Mouse (Mus musculus): Measurements from ENCODE around the gene Tcf20.

DNA sequence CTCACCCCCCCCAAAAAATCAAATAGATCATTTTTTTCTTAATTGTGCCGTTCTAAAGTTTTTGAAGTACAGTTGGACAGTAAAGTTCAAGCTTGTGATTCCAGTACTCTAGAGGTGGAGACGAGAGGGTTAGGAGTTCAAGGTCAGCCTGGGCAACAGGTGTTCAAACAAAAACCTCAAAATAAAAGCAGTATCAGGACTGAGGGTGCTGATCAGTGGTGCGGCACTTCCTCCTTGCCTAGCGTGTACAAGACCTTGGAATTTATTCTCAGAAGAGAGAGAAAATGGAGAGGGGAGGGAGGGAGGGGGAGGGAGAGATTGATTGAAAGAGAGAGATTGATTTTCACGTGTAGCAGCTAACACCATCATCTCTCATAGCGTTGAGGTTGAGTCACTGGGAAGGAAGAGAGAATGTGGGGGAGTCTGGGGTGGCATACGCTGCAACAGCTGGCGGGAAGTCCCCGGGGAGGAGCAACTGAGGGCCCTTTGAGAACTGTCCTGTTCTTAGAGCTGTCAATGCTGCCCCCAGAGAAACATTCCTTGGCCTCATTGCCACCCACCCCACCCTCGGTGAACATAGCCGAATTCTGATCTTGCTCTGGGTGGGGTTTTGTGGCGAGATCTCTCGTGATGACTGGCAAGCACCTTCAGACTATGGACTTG is 21.2 kb upstream of the Tcf20 start:
- TF ChIP-seq CTCF (IDR thresholded peaks at IDR 0.05; ENCODE audit: control insufficient read depth, insufficient read depth, insufficient read length), result no peak
- no peak for TF ChIP-seq MAX (IDR thresholded peaks at IDR 0.05)
- no peak for TF ChIP-seq FOSL1 (IDR thresholded peaks at IDR 0.05; ENCODE audit: insufficient read depth, low read length, poor library complexity, severe bottlenecking)
- peak; percentile 91 for TF ChIP-seq MYOD1 (IDR thresholded peaks at IDR 0.05; ENCODE audit: control insufficient read depth, insufficient read length, low read depth)
- no peak for TF ChIP-seq CEBPB (IDR thresholded peaks at IDR 0.05; ENCODE audit: low read depth)
